Mouse (Mus musculus) liver, postnatal 0 days (tissue): Measurements from ENCODE around the gene Slc35a3. TPM values are rescaled to one million over a fixed set of nuclear protein-coding genes. Genes with fewer than 3 reads are reported as not detected.
"Not testable (repeated sequence)": the region's sequence is repeated elsewhere in the genome, so short reads cannot be mapped to it uniquely, and the experiment has no call there.

Experiments
- ATAC-seq: fragments of 200-750 bp; cut with Nextera tagmentation; 2 replicates; pipeline ENCODE4 v1.8.0; 2017; ENCODE audit warnings: mild to moderate bottlenecking, moderate library complexity
- DNase-seq: peaks from one replicate; pipeline ENCODE4 v3.0.0-alpha.2; 2016
- H3K27ac ChIP-seq: fragments of 300-500 bp; sonication (generic); 2 replicates; pipeline ENCODE4 v1.5.1; 2014; ENCODE audit warnings: antibody characterized with exemption, moderate library complexity, mild to moderate bottlenecking, low read depth
- H3K27me3 ChIP-seq: fragments of 300-500 bp; sonication (generic); 2 replicates; pipeline ENCODE4 v1.6.1; 2014; ENCODE audit warnings: low read length, control low read depth, mixed read lengths; ENCODE audit not compliant: insufficient read depth
- H3K36me3 ChIP-seq: fragments of 300-500 bp; sonication (generic); replicated peaks from 2 replicates; pipeline ENCODE4 v1.6.1; 2014; ENCODE audit warnings: mild to moderate bottlenecking, control low read depth, low read length, moderate library complexity, mixed read lengths; ENCODE audit not compliant: insufficient read depth
- H3K4me1 ChIP-seq: fragments of 300-500 bp; sonication (generic); 2 replicates; pipeline ENCODE4 v1.6.1; 2014; ENCODE audit warnings: antibody characterized with exemption, mild to moderate bottlenecking, control low read depth; ENCODE audit not compliant: insufficient read depth
- H3K4me2 ChIP-seq: fragments of 300-500 bp; sonication (generic); 2 replicates; pipeline ENCODE4 v1.6.1; 2014; ENCODE audit warnings: low read depth, mild to moderate bottlenecking, low read length, moderate library complexity, mixed read lengths
- H3K4me3 ChIP-seq: fragments of 300-500 bp; sonication (generic); 2 replicates; pipeline ENCODE4 v1.5.1; 2014; ENCODE audit warnings: low read depth, low read length
- H3K9ac ChIP-seq: fragments of 300-500 bp; sonication (generic); replicated peaks from 2 replicates; pipeline ENCODE4 v1.6.1; 2014; ENCODE audit warnings: mild to moderate bottlenecking, moderate library complexity
- H3K9me3 ChIP-seq: fragments of 300-500 bp; sonication (generic); 2 replicates; pipeline ENCODE4 v1.6.1; 2016; ENCODE audit warnings: mild to moderate bottlenecking, control low read depth, low read length, mixed read lengths
- CTCF ChIP-seq: sonication (generic); IDR thresholded peaks from 2 replicates; pipeline ENCODE4 v1.5.1; 2016; ENCODE audit warnings: antibody characterized with exemption, low read depth
- EP300 ChIP-seq: IDR thresholded peaks from 2 replicates; pipeline ENCODE4 v1.6.1; 2016; ENCODE audit warnings: antibody characterized with exemption, low read depth, mild to moderate bottlenecking
- WGBS: fragments of 180-500 bp; shearing (Covaris S2); extraction: QIAGEN DNeasy Blood & Tissue Kit; methylation state at CpG from one replicate; pipeline ENCODE4 v1.1.7; 2014; ENCODE audit not compliant: insufficient replicate concordance; 5-methylcytosine and 5-hydroxymethylcytosine counted together
- polyA plus RNA-seq: library from polyadenylated mRNA; unstranded; fragments of >200 nt; fragmentation: Nextera tagmentation; extraction: Ambion mirVana; gene quantifications from 2 replicates; pipeline ENCODE4 v1.2.1, GENCODE M21; 2015

The Slc35a3 gene
- 6.0 and 7.5 TPM in 2 replicates for polyA plus RNA-seq

DNA sequence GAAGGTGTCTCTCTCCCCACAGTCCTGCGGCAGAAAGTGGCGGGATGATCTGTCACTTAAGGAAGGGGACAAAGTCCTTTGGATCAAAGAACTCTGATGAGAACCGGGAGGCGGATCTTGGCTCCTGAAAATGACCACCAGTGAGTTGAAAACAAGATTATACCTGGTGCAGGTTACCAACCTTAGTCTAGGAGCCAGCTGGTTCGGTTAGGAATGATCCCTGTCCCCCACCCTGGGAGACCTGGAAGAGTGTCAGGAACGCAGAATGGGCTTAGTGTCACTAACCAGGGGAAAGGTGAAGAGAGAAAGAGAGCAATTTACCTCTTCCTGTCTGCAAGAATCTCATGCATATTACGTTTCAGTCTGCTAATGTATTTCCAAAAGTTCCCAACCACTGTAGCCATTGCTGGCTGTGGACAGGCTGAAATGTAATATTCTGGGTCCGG, at the start of gene Slc35a3:
Gene Slc35a3 (minus strand): TSS at position 396 of the 446 bp plus-strand sequence.
- no peaks in the 10 kb centered on the region for H3K27me3 ChIP-seq
- H3K9me3 ChIP-seq = no peaks in the 10 kb centered on the region
- H3K27ac ChIP-seq = peak within 1 kb of the TSS; percentile 84
- peak within 1 kb of the TSS; percentile 83 for H3K4me2 ChIP-seq
- peak; percentile 57 for ATAC-seq
- WGBS = 6% methylated on average over 8 of the region's 8 CpGs
- TF ChIP-seq CTCF = no peak
- TF ChIP-seq EP300 = no peak
- H3K36me3 ChIP-seq = no peaks in the 10 kb centered on the region
- no peak for DNase-seq
- H3K9ac ChIP-seq = peak within 1 kb of the TSS; percentile 86
- peaks cover 17% of the 10 kb centered on the region for H3K4me1 ChIP-seq
- peak within 1 kb of the TSS; percentile 96 for H3K4me3 ChIP-seq

DNA sequence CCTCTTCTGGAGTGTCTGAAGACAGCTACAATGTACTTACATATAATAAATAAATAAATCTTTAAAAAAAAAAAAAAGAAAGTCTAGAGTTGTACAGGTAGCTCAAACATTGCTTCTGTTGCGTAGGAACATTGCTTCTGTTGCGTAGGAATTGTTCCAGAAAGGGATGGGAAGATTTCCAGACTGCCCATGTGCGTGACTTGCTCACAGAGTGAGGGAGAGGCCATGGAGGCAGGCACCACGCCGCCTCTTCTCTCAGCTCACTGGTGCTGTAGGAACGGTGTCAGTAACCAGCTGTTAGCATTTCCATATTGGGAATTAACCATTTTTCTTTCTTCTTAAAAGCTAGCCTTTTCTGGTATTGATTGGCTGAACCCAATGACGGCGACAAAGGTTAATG, 40.2 kb upstream of the Slc35a3 start:
- Histone ChIP-seq H3K4me1 (no peaks in the 10 kb centered on the region), H3K4me2 (no peak overlapping the region), H3K27me3 (no peaks in the 10 kb centered on the region), H3K36me3 (peaks cover 43% of the 10 kb centered on the region), H3K9ac (no peak overlapping the region), H3K27ac (no peak overlapping the region), H3K4me3 (no peak overlapping the region), H3K9me3 (no peaks in the 10 kb centered on the region)
- 84% methylated on average over 8 of the region's 8 CpGs for WGBS
- no peak for TF ChIP-seq EP300
- TF ChIP-seq CTCF = no peak
- no peak for DNase-seq
- ATAC-seq = no peak

- DNase-seq = peak; percentile 65
- H3K27me3 ChIP-seq = no peaks in the 10 kb centered on the region
- peaks cover 32% of the 10 kb centered on the region for H3K36me3 ChIP-seq
- no peak overlapping the region for H3K4me3 ChIP-seq
- WGBS = 80% methylated on average over 4 of the region's 4 CpGs
- H3K9ac ChIP-seq = no peak overlapping the region
- H3K4me1 ChIP-seq = no peaks in the 10 kb centered on the region
- ATAC-seq = peak; percentile 65
- TF ChIP-seq EP300 = no peak
- peak; percentile 78 for TF ChIP-seq CTCF
- H3K27ac ChIP-seq = no peak overlapping the region
- no peak overlapping the region for H3K4me2 ChIP-seq
- no peaks in the 10 kb centered on the region for H3K9me3 ChIP-seq
Measured at GRCm38 (mm10) chr3:116751191-116751860, 38.7 kb upstream of the Slc35a3 start.

DNA sequence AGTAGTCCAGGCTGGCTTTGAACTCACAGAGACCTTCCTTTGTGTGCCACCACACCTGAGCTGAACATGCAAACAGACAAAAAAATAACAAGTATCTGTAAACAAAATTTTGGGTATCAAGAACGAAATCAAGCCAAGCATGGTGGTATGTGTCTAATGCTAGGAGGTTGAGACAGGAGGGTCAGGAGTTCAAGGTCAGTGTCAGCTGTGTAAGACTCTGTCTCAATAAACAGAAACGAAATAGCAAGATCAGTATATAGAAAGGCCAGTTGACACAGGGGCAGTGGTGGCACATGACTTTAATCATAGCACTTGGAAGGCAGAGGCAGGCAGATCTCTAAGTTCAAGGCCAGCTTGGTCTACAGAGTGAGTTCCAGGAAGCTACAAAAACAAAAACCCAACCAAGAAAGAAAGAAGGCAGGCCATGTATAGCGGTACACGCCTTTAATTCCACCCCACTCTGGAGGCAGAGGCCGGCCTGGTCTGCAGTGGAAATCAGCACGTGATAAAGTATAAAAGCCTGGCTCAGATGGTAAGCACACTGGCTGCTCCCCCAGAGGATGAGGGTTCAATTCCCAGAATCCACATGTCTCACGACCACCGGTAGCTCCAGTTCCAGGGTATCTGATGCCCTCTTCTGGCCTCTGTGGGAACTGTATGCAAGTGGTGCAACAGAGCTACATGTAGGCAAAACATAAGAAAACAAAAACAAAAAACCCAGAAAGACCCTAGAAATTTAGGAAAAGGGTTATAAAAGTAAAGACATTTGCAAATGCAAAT, 36.0 kb upstream of the Slc35a3 start:
- peaks cover 22% of the 10 kb centered on the region for H3K36me3 ChIP-seq
- TF ChIP-seq EP300 (no peak), CTCF (peak; percentile 78)
- no peaks in the 10 kb centered on the region for H3K9me3 ChIP-seq
- no peak overlapping the region for H3K4me3 ChIP-seq
- no peak overlapping the region for H3K9ac ChIP-seq
- 63% methylated on average over 8 of the region's 8 CpGs for WGBS
- ATAC-seq = peak; percentile 33; the same call in 1 of the 2 replicates
- no peak overlapping the region for H3K27ac ChIP-seq
- no peaks in the 10 kb centered on the region for H3K4me1 ChIP-seq
- H3K27me3 ChIP-seq = no peaks in the 10 kb centered on the region
- no peak overlapping the region for H3K4me2 ChIP-seq
- peak; percentile 70 for DNase-seq

- 89% methylated on average over 7 of the region's 7 CpGs for WGBS
- not testable (repeated sequence) for H3K4me2 ChIP-seq, H3K27ac ChIP-seq, H3K9ac ChIP-seq, ATAC-seq, H3K4me3 ChIP-seq, H3K4me1 ChIP-seq, H3K27me3 ChIP-seq, H3K9me3 ChIP-seq, DNase-seq
- peak; percentile 37; the same call in 1 of the 2 replicates for TF ChIP-seq CTCF
- H3K36me3 ChIP-seq = peaks cover 27% of the 10 kb centered on the region
Measured at GRCm38 (mm10) chr3:116747648-116748047, 35.0 kb upstream of the Slc35a3 start.

- no peak overlapping the region for H3K4me2 ChIP-seq
- ATAC-seq (no peak), DNase-seq (no peak)
- H3K4me3 ChIP-seq = no peak overlapping the region
- no peaks in the 10 kb centered on the region for H3K9me3 ChIP-seq
- no peak overlapping the region for H3K9ac ChIP-seq
- H3K36me3 ChIP-seq = peaks cover 5% of the 10 kb centered on the region
- no peak for TF ChIP-seq CTCF
- no peaks in the 10 kb centered on the region for H3K27me3 ChIP-seq
- peaks cover 2% of the 10 kb centered on the region; the same call in 1 of the 2 replicates for H3K4me1 ChIP-seq
- WGBS = 68% methylated on average over 9 of the region's 9 CpGs
- no peak overlapping the region for H3K27ac ChIP-seq
Measured at GRCm38 (mm10) chr3:116740963-116741362, 28.3 kb upstream of the Slc35a3 start.
